Mouse (Mus musculus) cerebellum, adult 2 months (tissue): Measurements from ENCODE around the gene Rc3h2. TPM values are rescaled to one million over a fixed set of nuclear protein-coding genes. Genes with fewer than 3 reads are reported as not detected.
A peak's percentile ranks its signal among the peaks of the same experiment; 100 is the strongest.

Experiments used
- DNase-seq, 2 experiments: peaks; one replicate each; pipeline ENCODE4 v3.0.0; 2021
- H3K27ac ChIP-seq: fragments of 200-500 bp; 2 replicates; pipeline ENCODE4 v1.5.1; 2012; ENCODE audit warnings: low read length, control low read depth, inconsistent platforms; ENCODE audit not compliant: insufficient read depth
- H3K27me3 ChIP-seq: fragments of 200-500 bp; 2 replicates; pipeline ENCODE4 v1.6.1; 2012; ENCODE audit warnings: inconsistent platforms, mild to moderate bottlenecking, low read length, moderate library complexity; ENCODE audit not compliant: control insufficient read depth, insufficient read depth
- H3K4me1 ChIP-seq: fragments of 200-500 bp; 2 replicates; pipeline ENCODE4 v1.6.1; 2011; ENCODE audit warnings: low read length; ENCODE audit not compliant: control insufficient read depth, insufficient read depth
- H3K4me3 ChIP-seq: fragments of 200-500 bp; replicated peaks from 2 replicates; pipeline ENCODE3; 2011; ENCODE audit warnings: mild to moderate bottlenecking, low read depth, low read length, control low read depth; ENCODE audit not compliant: insufficient read depth
- CTCF ChIP-seq: fragments of 200-500 bp; IDR thresholded peaks from 2 replicates; pipeline ENCODE4 v1.5.1; 2011; ENCODE audit warnings: low read depth, mild to moderate bottlenecking, control low read depth, low read length, moderate library complexity, borderline replicate concordance; ENCODE audit not compliant: insufficient read depth
- POLR2A ChIP-seq: fragments of 200-500 bp; IDR thresholded peaks from 2 replicates; pipeline ENCODE4 v1.6.1; 2011; ENCODE audit warnings: low read length, control low read depth, borderline replicate concordance; ENCODE audit not compliant: insufficient read depth
- WGBS: fragments of 180-500 bp; shearing (Covaris S2); methylation state at CpG from one replicate; pipeline ENCODE4 v1.1.7; 2018; 5-methylcytosine and 5-hydroxymethylcytosine counted together
- polyA plus RNA-seq: library from polyadenylated mRNA; depleted of rRNA; stranded (reverse); fragments of >200 nt; gene quantifications from 2 replicates; pipeline ENCODE4 v1.2.3, GENCODE M21; 2012; rRNA removed

Rc3h2 gene
- polyA plus RNA-seq = 27.3 TPM in 2 replicates

- Histone ChIP-seq H3K27me3 (no peaks in the 10 kb centered on the region), H3K27ac (peak within 1 kb of the TSS; percentile 85), H3K4me3 (peak within 1 kb of the TSS; percentile 85), H3K4me1 (no peaks in the 10 kb centered on the region; the same call in 1 of the 2 replicates)
- TF ChIP-seq POLR2A (peak; percentile 95), CTCF (no peak)
- under 1% methylated on average over 69 of the region's 75 CpGs for WGBS
- peak; percentile 95 to 98 for DNase-seq
Observed at GRCm38 (mm10) chr2:37422306-37423304, at the start of gene Rc3h2. Gene Rc3h2 (minus strand): TSS chr2:37422903.

- TF ChIP-seq CTCF = no peak
Observed at GRCm38 (mm10) chr2:37466266-37466665, 43.6 kb upstream of the Rc3h2 start.

GRCm38 (mm10) chr2:37460707-37461106 lies 38.0 kb upstream of the Rc3h2 start:
- TF ChIP-seq POLR2A (no peak), CTCF (no peak)
- Histone ChIP-seq H3K27ac (no peak overlapping the region), H3K4me1 (no peaks in the 10 kb centered on the region), H3K27me3 (no peaks in the 10 kb centered on the region), H3K4me3 (no peak overlapping the region)
- DNase-seq = no peak
- 96% methylated on average over 4 of the region's 4 CpGs for whole genome bisulfite sequencing

More at GRCm38 (mm10) chr2:37466266-37466665, 43.6 kb upstream of the Rc3h2 start:
- DNase-seq = no peak
- no peak overlapping the region for H3K27ac ChIP-seq
- no peaks in the 10 kb centered on the region for H3K4me1 ChIP-seq
- no peaks in the 10 kb centered on the region for H3K27me3 ChIP-seq
- H3K4me3 ChIP-seq = no peak overlapping the region
- WGBS = 95% methylated on average over 4 of the region's 4 CpGs

GRCm38 (mm10) chr2:37452376-37452760 lies 29.7 kb upstream of the Rc3h2 start:
- no peak for DNase-seq
- TF ChIP-seq CTCF = no peak
- TF ChIP-seq POLR2A = no peak
- Histone ChIP-seq H3K27ac (no peak overlapping the region), H3K27me3 (no peaks in the 10 kb centered on the region; the same call in 1 of the 2 replicates), H3K4me3 (peak overlapping the region; percentile 99), H3K4me1 (peaks cover 2% of the 10 kb centered on the region; the same call in 1 of the 2 replicates)
- 0% methylated on average over 22 of the region's 24 CpGs for WGBS

GRCm38 (mm10) chr2:37451667-37452375 lies 29.1 kb upstream of the Rc3h2 start:
- 6% methylated on average over 44 of the region's 44 CpGs for WGBS
- H3K4me3 ChIP-seq = peak overlapping the region; percentile 99
- DNase-seq = peak; percentile 94 to 95
- no peaks in the 10 kb centered on the region; the same call in 1 of the 2 replicates for H3K27me3 ChIP-seq
- TF ChIP-seq POLR2A (peak; percentile 88), CTCF (no peak)
- 0 out of 2 replicates have a peak overlapping the region, but pooled peaks have one; percentile 6 for H3K27ac ChIP-seq
- H3K4me1 ChIP-seq = peaks cover 2% of the 10 kb centered on the region; the same call in 1 of the 2 replicates

- H3K27me3 ChIP-seq = no peaks in the 10 kb centered on the region
- peak within 1 kb of the TSS; percentile 78 for H3K4me3 ChIP-seq
- peak; percentile 84 for TF ChIP-seq POLR2A
- TF ChIP-seq CTCF = no peak
- no peaks in the 10 kb centered on the region for H3K4me1 ChIP-seq
- H3K27ac ChIP-seq = peak within 1 kb of the TSS; percentile 80
- DNase-seq = peak; percentile 95
- under 1% methylated on average over 51 of the region's 51 CpGs for WGBS
Observed at GRCm38 (mm10) chr2:37442611-37443591, 20.2 kb upstream of the Rc3h2 start, which contains the start of the genes Zbtb26, Zbtb6 and Rabgap1. Gene Zbtb26 (minus strand): TSS chr2:37443135. Gene Zbtb6 (minus strand): TSS chr2:37443171. Gene Rabgap1 (plus strand): TSS chr2:37443279.
